Mouse (Mus musculus): ENCODE measurements at regions not wholly inside any gene's neighbourhood (a gene's known extent, or its start where the extent isn't known, plus 50 kb on each side); places are given as distances from the start of the nearest gene placed in this dataset.

DNA sequence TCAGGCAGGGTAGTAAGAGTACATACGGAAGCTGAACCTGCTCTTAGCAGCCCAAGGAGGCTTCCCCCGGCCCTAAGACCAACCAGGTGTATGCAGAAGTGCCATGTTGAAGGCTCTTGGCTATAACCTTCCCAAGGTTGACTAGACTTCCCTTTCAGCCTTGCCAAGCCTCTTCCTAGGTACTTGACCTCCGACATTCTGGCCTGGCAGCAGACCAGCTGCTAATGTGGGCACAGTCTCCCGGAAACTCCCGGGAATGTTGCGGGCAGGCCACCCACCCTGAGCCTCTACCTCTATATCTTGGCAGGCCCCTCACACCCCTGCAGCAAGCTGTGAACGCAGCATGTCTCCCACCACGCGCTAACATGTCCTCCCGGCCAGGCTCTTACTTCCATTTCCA, 201.1 kb downstream of the Thbs2 start:
- peak; percentile 81 for DNase-seq

DNA sequence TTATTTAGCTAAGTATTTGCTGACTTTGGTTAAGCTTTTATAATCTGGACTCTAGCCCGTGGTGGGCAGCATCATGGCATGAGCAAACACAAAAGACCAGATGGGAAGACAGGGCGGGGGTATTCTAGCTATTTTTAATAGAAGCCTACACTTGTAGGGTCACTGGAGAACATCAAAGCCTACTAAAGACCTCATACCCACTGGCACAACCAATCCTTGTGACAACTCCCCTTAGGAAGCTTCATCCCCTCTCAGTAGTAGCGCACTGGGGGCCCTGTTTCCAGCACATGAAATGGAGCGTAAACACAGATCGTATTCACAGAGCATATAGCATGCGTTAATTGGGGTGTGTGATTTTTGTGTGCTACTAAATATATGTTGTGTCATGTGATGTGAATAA, 202.4 kb downstream of the Smoc2 start:
- DNase-seq, result no peak

DNA sequence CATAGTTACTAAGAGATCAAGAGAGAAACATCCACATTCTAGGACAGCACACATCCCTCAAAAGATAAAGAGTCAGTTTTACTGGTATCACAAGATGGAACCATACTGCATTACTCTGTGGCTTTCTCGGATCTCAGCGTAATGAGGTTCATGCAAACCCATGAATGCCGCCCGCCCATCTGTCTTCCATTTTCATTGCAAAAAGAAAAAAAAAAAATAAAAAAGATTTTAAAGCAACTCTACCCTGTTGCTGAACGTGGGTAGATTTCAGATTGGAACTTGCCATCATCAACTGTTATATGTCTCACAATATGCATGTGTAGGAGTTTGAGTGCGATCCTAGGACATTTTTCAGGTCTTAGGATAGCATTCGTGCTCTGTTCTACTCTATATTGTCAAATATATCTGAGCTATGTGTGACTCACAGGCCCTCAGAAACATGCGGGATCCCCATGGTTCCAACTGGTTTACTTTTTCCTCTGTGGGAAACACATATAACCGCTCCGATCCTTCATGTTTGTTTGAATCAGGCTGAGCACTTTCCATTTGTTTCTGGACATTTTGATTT, 199.7 kb downstream of the Smoc2 start:
- DNase-seq, result no peak

DNA sequence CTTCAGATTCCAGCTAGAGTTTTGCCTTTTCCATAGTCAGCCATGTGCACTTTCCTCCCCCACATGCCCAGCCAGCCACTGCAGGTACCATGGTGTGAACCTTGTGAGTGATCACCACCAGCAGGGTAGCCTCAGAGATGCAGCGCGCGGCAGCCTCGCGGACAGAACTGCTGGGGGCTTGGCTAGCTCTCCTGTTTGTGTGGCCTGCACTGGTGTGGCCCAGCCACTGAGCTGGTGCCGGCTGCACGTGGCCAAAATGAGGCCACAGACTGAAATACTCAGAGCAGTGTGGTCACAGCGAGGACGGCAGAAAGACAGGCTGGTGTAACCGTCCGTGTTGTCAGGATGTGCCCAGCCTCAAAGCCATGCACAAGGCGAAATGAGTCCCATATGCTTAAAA, 197.4 kb downstream of the Smoc2 start:
- peak; percentile 15 for DNase-seq

DNA sequence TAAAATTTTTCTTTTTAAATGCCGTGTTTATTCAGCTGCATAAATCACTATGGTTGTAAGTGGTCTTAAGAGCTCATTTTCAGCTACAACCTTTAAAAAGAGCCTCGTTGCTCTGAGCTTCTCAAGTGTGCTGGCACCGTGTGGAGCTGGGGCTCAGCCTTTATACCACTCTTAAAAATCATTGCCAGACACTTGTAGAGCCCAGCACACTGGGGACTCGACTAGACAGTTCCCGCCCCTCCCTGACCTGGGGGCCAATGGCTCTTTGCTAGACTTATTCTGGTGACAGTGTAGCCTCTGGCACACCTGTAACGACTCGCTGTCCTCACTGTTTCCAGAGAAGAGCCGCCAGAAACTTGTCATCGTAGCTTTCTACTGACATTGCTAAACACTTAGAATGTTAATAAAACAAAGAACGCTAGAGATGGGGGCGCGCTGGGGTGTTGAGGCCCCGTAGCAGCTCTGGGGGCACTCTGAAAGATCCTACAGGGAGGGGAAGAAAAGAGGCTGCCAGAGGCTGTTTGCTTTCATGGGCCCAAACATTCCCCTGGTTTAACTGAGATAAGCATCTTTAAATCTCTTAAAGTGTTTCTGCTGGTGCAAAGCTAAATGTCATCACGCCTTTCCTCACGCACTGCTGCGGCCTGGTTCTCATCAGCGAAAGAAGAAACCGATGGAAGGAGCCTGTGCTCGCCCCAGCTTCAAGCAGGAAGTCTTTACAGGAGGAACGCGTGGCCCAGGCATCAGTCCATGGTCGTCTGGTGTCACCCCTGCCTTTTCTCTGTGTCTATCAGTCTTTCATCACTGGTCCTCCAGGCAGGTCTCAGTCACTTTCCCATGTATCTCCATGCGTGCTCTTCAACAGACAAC, 196.7 kb downstream of the Smoc2 start:
- peak; percentile 79 for DNase-seq

DNA sequence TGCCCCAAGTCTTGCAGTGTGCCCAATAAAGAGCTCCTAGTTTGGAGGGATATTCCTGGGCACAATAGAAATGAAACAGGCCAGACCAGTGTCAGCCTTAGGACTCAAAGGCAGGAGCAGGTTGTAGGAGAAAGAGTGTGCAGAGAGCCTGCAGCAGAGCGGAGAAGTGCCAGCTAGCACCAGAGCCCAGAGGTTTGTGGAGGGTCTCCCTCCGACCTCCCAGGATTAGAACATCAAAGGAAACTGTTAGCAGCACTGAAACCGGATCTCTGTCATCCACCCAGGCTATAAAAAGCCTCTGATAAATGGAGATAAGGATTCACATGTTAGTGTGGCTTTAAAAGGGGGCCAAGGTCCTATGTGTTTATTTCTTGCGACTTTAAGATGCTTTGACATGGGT, 196.0 kb downstream of the Smoc2 start:
- DNase-seq, result no peak

- peak; percentile 83 for DNase-seq
Measured at GRCm38 (mm10) chr17:14468754-14469488, 189.6 kb downstream of the Smoc2 start.

DNA sequence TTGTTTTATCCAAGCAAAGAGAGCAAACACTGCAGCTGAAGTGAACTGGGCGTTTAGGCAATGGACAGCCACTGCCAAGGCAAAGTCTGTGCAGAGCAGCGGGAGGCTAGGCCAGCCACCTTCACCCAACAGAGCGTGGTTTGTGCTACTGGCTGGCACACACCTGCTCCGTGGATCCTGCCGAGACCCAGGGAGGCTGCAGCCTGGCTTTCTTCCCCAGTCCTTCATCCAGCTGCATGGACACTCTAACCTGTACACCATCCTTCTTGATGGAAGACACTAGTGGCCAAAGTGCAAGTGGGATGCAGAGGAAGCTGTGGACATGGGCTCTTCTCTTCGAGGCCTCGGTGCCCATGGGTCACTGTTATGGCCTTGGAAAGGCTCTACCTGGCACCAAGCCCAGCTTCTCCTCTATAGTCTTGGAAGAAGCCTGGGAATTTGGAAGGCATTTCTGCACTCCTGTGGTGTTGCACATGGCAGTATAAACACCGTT, 176.0 kb downstream of the Smoc2 start:
- DNase-seq, result no peak

Data from heart, adult 11 months (tissue).